Mouse (Mus musculus) C2C12 (cell line): ENCODE results near the gene Ret.

Source experiments
- CTCF ChIP-seq: IDR thresholded peaks from one replicate; pipeline ENCODE4 v1.5.1; 2011; ENCODE audit not compliant: control insufficient read depth, insufficient read depth, insufficient read length
- FOSL1 ChIP-seq: IDR thresholded peaks from one replicate; pipeline ENCODE4 v1.8.0; 2011; ENCODE audit warnings: mild to moderate bottlenecking, low read length; ENCODE audit not compliant: poor library complexity, insufficient read depth, severe bottlenecking
- MAX ChIP-seq: IDR thresholded peaks from one replicate; pipeline ENCODE4 v1.6.1; 2011; ENCODE audit warnings: mild to moderate bottlenecking, control low read depth
- MYOD1 ChIP-seq: IDR thresholded peaks from one replicate; pipeline ENCODE4 v1.6.1; 2011; ENCODE audit warnings: low read depth; ENCODE audit not compliant: control insufficient read depth, insufficient read length

- TF ChIP-seq CTCF (no peak), FOSL1 (no peak), MYOD1 (no peak), MAX (no peak)
Measured at GRCm38 (mm10) chr6:118192199-118192598, 5.3 kb downstream of the Ret start.
